Mouse (Mus musculus) stomach, embryonic 16.5 days (tissue): ENCODE data around the gene Ssbp3. TPM values are rescaled to one million over a fixed set of nuclear protein-coding genes. Genes with fewer than 3 reads are reported as not detected.
A peak's percentile ranks its signal among the peaks of the same experiment; 100 is the strongest.

Experiments
- ATAC-seq: fragments of 200-750 bp; cut with Nextera tagmentation; 2 replicates; pipeline ENCODE4 v1.8.0; 2017; ENCODE audit warnings: moderate number of reproducible peaks, moderate TSS enrichment; ENCODE audit not compliant: insufficient read depth, low FRiP score
- H3K27ac ChIP-seq: fragments of 300-500 bp; sonication (generic); 2 replicates; pipeline ENCODE4 v1.5.1; 2014; ENCODE audit warnings: low read length
- H3K27me3 ChIP-seq: fragments of 300-500 bp; sonication (generic); 2 replicates; pipeline ENCODE4 v1.6.1; 2014; ENCODE audit warnings: low read length, control low read depth, mixed read lengths; ENCODE audit not compliant: control insufficient read depth, insufficient read depth
- H3K36me3 ChIP-seq: fragments of 300-500 bp; sonication (generic); 2 replicates; pipeline ENCODE4 v1.6.1; 2014; ENCODE audit warnings: low read length; ENCODE audit not compliant: control insufficient read depth, insufficient read depth
- H3K4me1 ChIP-seq: fragments of 300-500 bp; sonication (generic); 2 replicates; pipeline ENCODE4 v1.6.1; 2014; ENCODE audit warnings: low read length, control low read depth, mixed read lengths; ENCODE audit not compliant: control insufficient read depth, insufficient read depth
- H3K4me2 ChIP-seq: fragments of 300-500 bp; sonication (generic); 2 replicates; pipeline ENCODE4 v1.6.1; 2014; ENCODE audit warnings: low read depth, low read length, mixed read lengths
- H3K4me3 ChIP-seq: fragments of 300-500 bp; sonication (generic); replicated peaks from 2 replicates; pipeline ENCODE4 v1.5.1; 2014; ENCODE audit warnings: mild to moderate bottlenecking, low read length
- H3K9ac ChIP-seq: fragments of 300-500 bp; sonication (generic); 2 replicates; pipeline ENCODE4 v1.6.1; 2014; ENCODE audit warnings: low read length
- H3K9me3 ChIP-seq: fragments of 300-500 bp; sonication (generic); replicated peaks from 2 replicates; pipeline ENCODE4 v1.6.1; 2016; ENCODE audit warnings: low read length, control low read depth; ENCODE audit not compliant: control insufficient read depth
- WGBS: fragments of 180-500 bp; shearing (Covaris S2); extraction: QIAGEN DNeasy Blood & Tissue Kit; methylation state at CpG from one replicate; pipeline ENCODE4 v1.1.7; 2014; 5-methylcytosine and 5-hydroxymethylcytosine counted together
- polyA plus RNA-seq: library from polyadenylated mRNA; unstranded; fragments of >200 nt; fragmentation: Nextera tagmentation; extraction: Ambion mirVana; gene quantifications from 2 replicates; pipeline ENCODE4 v1.2.1, GENCODE M21; 2015

Ssbp3 gene
- polyA plus RNA-seq, 1 experiment from 2014 or later: 52.8 TPM

- Histone ChIP-seq H3K4me2 (no peak overlapping the region), H3K4me3 (no peak overlapping the region), H3K27ac (no peak overlapping the region), H3K27me3 (no peaks in the 10 kb centered on the region), H3K9ac (no peak overlapping the region), H3K36me3 (no peaks in the 10 kb centered on the region), H3K9me3 (no peaks in the 10 kb centered on the region), H3K4me1 (peaks cover 31% of the 10 kb centered on the region)
- no peak for ATAC-seq
- 67% methylated on average over 7 of the region's 7 CpGs for WGBS
Observed at GRCm38 (mm10) chr4:106970786-106971185, 60.3 kb downstream of the Ssbp3 start.

GRCm38 (mm10) chr4:106972061-106972460 lies 61.6 kb downstream of the Ssbp3 start:
- H3K27me3 ChIP-seq: no peaks in the 10 kb centered on the region
- no peak for ATAC-seq
- no peak overlapping the region for H3K4me3 ChIP-seq
- H3K9ac ChIP-seq: no peak overlapping the region
- H3K4me2 ChIP-seq: no peak overlapping the region
- H3K4me1 ChIP-seq: peaks cover 44% of the 10 kb centered on the region
- peak overlapping the region; percentile 34; the same call in 1 of the 2 replicates for H3K27ac ChIP-seq
- no peaks in the 10 kb centered on the region for H3K9me3 ChIP-seq
- 86% methylated on average over 4 of the region's 4 CpGs for WGBS
- H3K36me3 ChIP-seq: no peaks in the 10 kb centered on the region

- H3K4me3 ChIP-seq: no peak overlapping the region
- peaks cover 51% of the 10 kb centered on the region for H3K4me1 ChIP-seq
- H3K9ac ChIP-seq: peak overlapping the region; percentile 28; the same call in 1 of the 2 replicates
- H3K9me3 ChIP-seq: no peaks in the 10 kb centered on the region
- no peaks in the 10 kb centered on the region for H3K27me3 ChIP-seq
- H3K4me2 ChIP-seq: no peak overlapping the region
- peak overlapping the region; percentile 34 for H3K27ac ChIP-seq
- WGBS: 71% methylated on average over 15 of the region's 15 CpGs
- ATAC-seq: no peak
- no peaks in the 10 kb centered on the region for H3K36me3 ChIP-seq
Observed at GRCm38 (mm10) chr4:106972461-106973384, 62.2 kb downstream of the Ssbp3 start.

GRCm38 (mm10) chr4:106975324-106975723 lies 64.8 kb downstream of the Ssbp3 start:
- Histone ChIP-seq H3K4me3 (no peak overlapping the region), H3K27me3 (no peaks in the 10 kb centered on the region), H3K36me3 (no peaks in the 10 kb centered on the region), H3K9ac (peak overlapping the region; percentile 8; the same call in 1 of the 2 replicates), H3K9me3 (no peaks in the 10 kb centered on the region), H3K4me2 (no peak overlapping the region), H3K27ac (peak overlapping the region; percentile 69), H3K4me1 (peaks cover 64% of the 10 kb centered on the region)
- ATAC-seq: no peak
- WGBS: 54% methylated on average over 6 of the region's 6 CpGs

GRCm38 (mm10) chr4:106975890-106976289 lies 65.4 kb downstream of the Ssbp3 start:
- Histone ChIP-seq H3K27ac (peak overlapping the region; percentile 69), H3K4me3 (no peak overlapping the region), H3K27me3 (no peaks in the 10 kb centered on the region), H3K4me1 (peaks cover 66% of the 10 kb centered on the region), H3K9me3 (no peaks in the 10 kb centered on the region), H3K4me2 (no peak overlapping the region), H3K36me3 (no peaks in the 10 kb centered on the region), H3K9ac (peak overlapping the region; percentile 14; the same call in 1 of the 2 replicates)
- no peak for ATAC-seq
- 32% methylated on average over 4 of the region's 4 CpGs for WGBS

- no peak overlapping the region for H3K4me3 ChIP-seq
- 57% methylated on average over 2 of the region's 2 CpGs for WGBS
- H3K36me3 ChIP-seq: no peaks in the 10 kb centered on the region
- H3K27ac ChIP-seq: peak overlapping the region; percentile 31
- no peak for ATAC-seq
- no peaks in the 10 kb centered on the region for H3K9me3 ChIP-seq
- no peak overlapping the region for H3K4me2 ChIP-seq
- H3K4me1 ChIP-seq: peaks cover 71% of the 10 kb centered on the region
- H3K27me3 ChIP-seq: no peaks in the 10 kb centered on the region
- H3K9ac ChIP-seq: 0 out of 2 replicates have a peak overlapping the region, but pooled peaks have one; percentile 31
Observed at GRCm38 (mm10) chr4:106976576-106976975, 66.1 kb downstream of the Ssbp3 start.

GRCm38 (mm10) chr4:106977218-106977651 lies 66.7 kb downstream of the Ssbp3 start:
- H3K27me3 ChIP-seq: no peaks in the 10 kb centered on the region
- 0 out of 2 replicates have a peak overlapping the region, but pooled peaks have one; percentile 31 for H3K9ac ChIP-seq
- no peak overlapping the region for H3K4me2 ChIP-seq
- no peak overlapping the region for H3K4me3 ChIP-seq
- peaks cover 75% of the 10 kb centered on the region for H3K4me1 ChIP-seq
- 12% methylated on average over 6 of the region's 6 CpGs for WGBS
- no peak for ATAC-seq
- peak overlapping the region; percentile 62; the same call in 1 of the 2 replicates for H3K27ac ChIP-seq
- no peaks in the 10 kb centered on the region for H3K9me3 ChIP-seq
- H3K36me3 ChIP-seq: no peaks in the 10 kb centered on the region

- no peak for ATAC-seq
- H3K36me3 ChIP-seq: no peaks in the 10 kb centered on the region
- no peak overlapping the region for H3K4me2 ChIP-seq
- peaks cover 78% of the 10 kb centered on the region for H3K4me1 ChIP-seq
- H3K27ac ChIP-seq: peak overlapping the region; percentile 62; the same call in 1 of the 2 replicates
- H3K4me3 ChIP-seq: no peak overlapping the region
- H3K9me3 ChIP-seq: no peaks in the 10 kb centered on the region
- no peak overlapping the region for H3K9ac ChIP-seq
- WGBS: 44% methylated on average over 8 of the region's 8 CpGs
- no peaks in the 10 kb centered on the region for H3K27me3 ChIP-seq
Observed at GRCm38 (mm10) chr4:106978376-106978775, 67.9 kb downstream of the Ssbp3 start.

GRCm38 (mm10) chr4:106980669-106981068 lies 70.2 kb downstream of the Ssbp3 start:
- Histone ChIP-seq H3K36me3 (no peaks in the 10 kb centered on the region), H3K4me1 (peaks cover 84% of the 10 kb centered on the region), H3K4me3 (no peak overlapping the region), H3K4me2 (peak overlapping the region; percentile 34), H3K9me3 (no peaks in the 10 kb centered on the region), H3K9ac (peak overlapping the region; percentile 19; the same call in 1 of the 2 replicates), H3K27ac (peak overlapping the region; percentile 92), H3K27me3 (no peaks in the 10 kb centered on the region)
- WGBS: 29% methylated on average over 7 of the region's 7 CpGs
- ATAC-seq: peak; percentile 75
